Mouse (Mus musculus) gonadal fat pad, adult 2 months (tissue): Measurements from ENCODE around the gene Chpf2. TPM values are rescaled to one million over a fixed set of nuclear protein-coding genes. Genes with fewer than 3 reads are reported as not detected.

Experiments
- DNase-seq: peaks from one replicate; pipeline ENCODE4 v3.0.0-alpha.2; 2012; ENCODE audit warnings: low read depth
- polyA plus RNA-seq: library from polyadenylated mRNA; depleted of rRNA; stranded (reverse); fragments of >200 nt; gene quantifications from 2 replicates; pipeline ENCODE4 v1.2.3, GENCODE M21; 2012

The Chpf2 gene
- polyA plus RNA-seq, 1 experiment = 62.9 TPM

GRCm38 (mm10) chr5:24591268-24591721 lies 4.8 kb downstream of the Chpf2 start:
- DNase-seq = no peak

GRCm38 (mm10) chr5:24591796-24592470 lies 5.4 kb downstream of the Chpf2 start:
- no peak for DNase-seq

- DNase-seq = no peak
These were observed 6.1 kb downstream of the Chpf2 start for GRCm38 (mm10) chr5:24592471-24593160.

- no peak for DNase-seq
These were observed 6.7 kb downstream of the Chpf2 start for GRCm38 (mm10) chr5:24593230-24593629.

- DNase-seq = no peak
These were observed 7.4 kb downstream of the Chpf2 start for GRCm38 (mm10) chr5:24593928-24594327.

- DNase-seq = no peak
These were observed 7.8 kb downstream of the Chpf2 start for GRCm38 (mm10) chr5:24594346-24594745.

- DNase-seq = no peak
These were observed 8.7 kb downstream of the Chpf2 start for GRCm38 (mm10) chr5:24595261-24595660.

GRCm38 (mm10) chr5:24595786-24596380 lies 9.3 kb downstream of the Chpf2 start:
- DNase-seq = no peak

GRCm38 (mm10) chr5:24596519-24597171 lies 10.1 kb downstream of the Chpf2 start:
- no peak for DNase-seq

GRCm38 (mm10) chr5:24597221-24597728 lies 10.7 kb downstream of the Chpf2 start:
- DNase-seq = no peak

- no peak for DNase-seq
These were observed 11.5 kb downstream of the Chpf2 start for GRCm38 (mm10) chr5:24597901-24598569.

- DNase-seq = no peak
These were observed 12.0 kb downstream of the Chpf2 start for GRCm38 (mm10) chr5:24598570-24599006.

- DNase-seq = no peak
These were observed 12.6 kb downstream of the Chpf2 start for GRCm38 (mm10) chr5:24599137-24599536.

GRCm38 (mm10) chr5:24600236-24600635 lies 13.7 kb downstream of the Chpf2 start:
- DNase-seq = no peak

- DNase-seq = no peak
These were observed 14.7 kb downstream of the Chpf2 start for GRCm38 (mm10) chr5:24601071-24601835.

GRCm38 (mm10) chr5:24601911-24602750 lies 15.6 kb downstream of the Chpf2 start:
- no peak for DNase-seq

GRCm38 (mm10) chr5:24602751-24603343 lies 16.3 kb downstream of the Chpf2 start:
- no peak for DNase-seq

GRCm38 (mm10) chr5:24603431-24604010 lies 17.0 kb downstream of the Chpf2 start:
- no peak for DNase-seq

GRCm38 (mm10) chr5:24604080-24604655 lies 17.6 kb downstream of the Chpf2 start:
- DNase-seq = no peak
